Mouse (Mus musculus): ENCODE measurements around the gene Nop10. TPM values are rescaled to one million over a fixed set of nuclear protein-coding genes. Genes with fewer than 3 reads are reported as not detected.

Gene Nop10
- polyA plus RNA-seq, 1 experiment from 2014 or later: 160 TPM

DNA sequence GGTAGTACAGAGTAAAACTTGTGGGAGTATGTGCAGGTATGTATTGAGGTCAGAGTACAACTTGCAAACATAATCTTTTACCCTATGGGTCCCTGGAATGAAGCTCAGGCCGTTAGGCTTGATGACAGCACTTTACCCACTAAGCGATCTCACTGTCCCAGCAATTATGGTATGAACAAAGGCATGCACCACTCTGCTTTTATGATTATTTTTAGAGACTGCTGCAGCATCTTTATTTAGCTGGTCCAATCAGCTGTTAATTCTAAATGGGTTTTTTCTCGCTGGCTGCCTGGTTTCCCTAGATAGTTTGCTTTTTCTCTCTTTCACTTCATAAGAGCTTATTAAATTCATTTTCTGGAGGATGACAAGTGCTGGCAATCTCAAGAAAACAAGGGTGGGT is 34.5 kb downstream of the Nop10 start:
- Histone ChIP-seq H3K27me3 (no peaks in the 10 kb centered on the region), H3K9me3 (no peaks in the 10 kb centered on the region), H3K4me2 (no peak overlapping the region), H3K9ac (no peak overlapping the region), H3K4me1 (replicated peaks) (no peaks in the 10 kb centered on the region), H3K36me3 (0 out of 2 replicates have a peak, but pooled peaks cover 2% of the 10 kb centered on the region), H3K4me3 (no peak overlapping the region), H3K27ac (no peak overlapping the region)
- WGBS: 84% methylated on average over 3 of the region's 3 CpGs
- ATAC-seq (ENCODE audit: low FRiP score): no peak

DNA sequence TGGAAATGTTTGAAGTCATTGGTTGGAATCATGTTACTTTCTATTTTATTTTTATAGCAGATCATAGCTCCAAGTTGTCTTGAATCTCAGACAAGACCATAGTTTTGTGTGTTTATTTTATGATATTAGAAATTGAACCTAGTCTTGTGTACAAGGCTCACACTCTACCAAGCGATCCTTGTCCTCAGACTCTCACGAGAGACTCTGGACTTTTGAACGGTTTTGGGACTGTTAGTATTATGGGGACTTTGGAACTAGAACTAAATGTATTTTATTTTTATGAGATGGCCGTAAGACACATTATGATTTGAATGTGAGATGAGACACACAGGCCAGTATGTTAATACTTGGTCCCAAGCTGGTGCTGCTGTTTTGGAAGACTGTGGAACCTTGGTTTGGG is 36.5 kb downstream of the Nop10 start:
- Histone ChIP-seq H3K4me3 (no peak overlapping the region), H3K27ac (no peak overlapping the region), H3K36me3 (0 out of 2 replicates have a peak, but pooled peaks cover 2% of the 10 kb centered on the region), H3K27me3 (no peaks in the 10 kb centered on the region), H3K9ac (no peak overlapping the region), H3K4me2 (no peak overlapping the region), H3K4me1 (replicated peaks) (no peaks in the 10 kb centered on the region), H3K9me3 (no peaks in the 10 kb centered on the region)
- WGBS: 95% methylated on average over 4 of the region's 4 CpGs
- no peak for ATAC-seq (ENCODE audit: low FRiP score)

DNA sequence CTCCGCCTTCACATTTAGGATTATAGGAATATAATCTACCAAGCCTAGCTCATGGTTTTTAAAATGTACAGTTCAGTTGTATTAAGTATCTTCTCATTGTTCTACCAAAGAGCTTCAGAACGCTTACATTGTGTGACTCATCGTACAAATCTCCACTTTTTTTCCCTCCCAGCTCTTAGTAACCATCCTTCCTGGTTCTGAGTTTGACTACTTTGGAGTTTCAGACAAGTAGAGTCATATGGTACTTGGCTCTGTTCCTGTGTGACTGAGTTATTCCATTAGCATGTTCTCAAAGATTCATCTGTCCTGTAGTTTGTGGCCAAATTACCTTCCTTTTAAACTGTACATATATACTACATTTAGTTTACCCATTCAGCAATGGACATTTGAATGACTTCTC is 46.9 kb downstream of the Nop10 start:
- ATAC-seq (ENCODE audit: low FRiP score): no peak
- 96% methylated on average over 3 of the region's 3 CpGs for WGBS
- Histone ChIP-seq H3K36me3 (no peaks in the 10 kb centered on the region), H3K27me3 (no peaks in the 10 kb centered on the region), H3K9me3 (no peaks in the 10 kb centered on the region), H3K4me1 (replicated peaks) (no peaks in the 10 kb centered on the region), H3K9ac (no peak overlapping the region), H3K4me2 (no peak overlapping the region), H3K27ac (no peak overlapping the region), H3K4me3 (no peak overlapping the region)

GRCm38 (mm10) chr2:112309161-112309600 is 47.5 kb downstream of the Nop10 start:
- H3K4me3 ChIP-seq: no peak overlapping the region
- WGBS: 82% methylated on average over 10 of the region's 10 CpGs
- ATAC-seq (ENCODE audit: low FRiP score): no peak
- no peaks in the 10 kb centered on the region for H3K36me3 ChIP-seq
- no peaks in the 10 kb centered on the region for H3K27me3 ChIP-seq
- no peaks in the 10 kb centered on the region for H3K9me3 ChIP-seq
- no peaks in the 10 kb centered on the region for H3K4me1 ChIP-seq (replicated peaks)
- H3K27ac ChIP-seq: no peak overlapping the region
- no peak overlapping the region for H3K9ac ChIP-seq
- H3K4me2 ChIP-seq: no peak overlapping the region

Other genes starting within 250 kb of the Nop10 start
- gene Olfr1310, start 249.2 kb upstream of the Nop10 start, polyA plus RNA-seq (2015; fragmentation: Nextera tagmentation; extraction: Ambion mirVana): not detected in 2 replicates
- gene Olfr1311, start 237.5 kb upstream of the Nop10 start, polyA plus RNA-seq (2015; fragmentation: Nextera tagmentation; extraction: Ambion mirVana): not detected in 2 replicates
- gene Olfr1312, start 211.7 kb upstream of the Nop10 start, polyA plus RNA-seq (2015; fragmentation: Nextera tagmentation; extraction: Ambion mirVana): not detected in 2 replicates
- not detected in 2 replicates for gene Olfr1313, start 184.1 kb upstream of the Nop10 start, polyA plus RNA-seq (2015; fragmentation: Nextera tagmentation; extraction: Ambion mirVana)
- gene Olfr1314, start 165.1 kb upstream of the Nop10 start, polyA plus RNA-seq (2015; fragmentation: Nextera tagmentation; extraction: Ambion mirVana): not detected in 2 replicates
- gene Olfr1315-ps1, start 146.5 kb upstream of the Nop10 start, polyA plus RNA-seq (2015; fragmentation: Nextera tagmentation; extraction: Ambion mirVana): not detected in 2 replicates
- not detected in 2 replicates for gene Olfr1316, start 126.9 kb upstream of the Nop10 start, polyA plus RNA-seq (2015; fragmentation: Nextera tagmentation; extraction: Ambion mirVana)
- gene Olfr1317, start 121.6 kb upstream of the Nop10 start, polyA plus RNA-seq (2015; fragmentation: Nextera tagmentation; extraction: Ambion mirVana): not detected in 2 replicates
- not detected in 2 replicates for gene Olfr1318, start 107.7 kb upstream of the Nop10 start, polyA plus RNA-seq (2015; fragmentation: Nextera tagmentation; extraction: Ambion mirVana)
- gene Lpcat4, start 22.5 kb upstream of the Nop10 start, polyA plus RNA-seq (2015; fragmentation: Nextera tagmentation; extraction: Ambion mirVana): 14.9 and 15.5 TPM in 2 replicates
- 0.05 TPM in 1 of 2 replicates, not detected in the other for gene Nutm1, start 2.6 kb upstream of the Nop10 start, polyA plus RNA-seq (2015; fragmentation: Nextera tagmentation; extraction: Ambion mirVana)
- gene Slc12a6, start 3.9 kb downstream of the Nop10 start, polyA plus RNA-seq (2015; fragmentation: Nextera tagmentation; extraction: Ambion mirVana): 16.5 and 17.2 TPM in 2 replicates
- gene Gm21985, start 4.4 kb downstream of the Nop10 start, polyA plus RNA-seq (2015; fragmentation: Nextera tagmentation; extraction: Ambion mirVana): not detected in 2 replicates
- gene Emc4, start 106.1 kb downstream of the Nop10 start, polyA plus RNA-seq (2015; fragmentation: Nextera tagmentation; extraction: Ambion mirVana): 164 and 168 TPM in 2 replicates
- gene Katnbl1, start 117.3 kb downstream of the Nop10 start, polyA plus RNA-seq (2015; fragmentation: Nextera tagmentation; extraction: Ambion mirVana): 36.9 and 37.1 TPM in 2 replicates
- 18.4 and 19.2 TPM in 2 replicates for gene Emc7, start 193.1 kb downstream of the Nop10 start, polyA plus RNA-seq (2015; fragmentation: Nextera tagmentation; extraction: Ambion mirVana)
- gene Chrm5, start 218.8 kb downstream of the Nop10 start, polyA plus RNA-seq (2015; fragmentation: Nextera tagmentation; extraction: Ambion mirVana): 0.48 and 0.68 TPM in 2 replicates
- 3.1 and 4.4 TPM in 2 replicates for gene Aven, start 231.0 kb downstream of the Nop10 start, polyA plus RNA-seq (2015; fragmentation: Nextera tagmentation; extraction: Ambion mirVana)